Mouse (Mus musculus) midbrain, embryonic 12.5 days (tissue): ENCODE results near the gene Vps52. TPM values are rescaled to one million over a fixed set of nuclear protein-coding genes. Genes with fewer than 3 reads are reported as not detected.
A peak's percentile ranks its signal among the peaks of the same experiment; 100 is the strongest.

Experiments
- ATAC-seq: fragments of 200-750 bp; cut with Nextera tagmentation; 2 replicates; pipeline ENCODE4 v1.8.0; 2017; ENCODE audit warnings: low read depth, moderate TSS enrichment, moderate library complexity; ENCODE audit not compliant: low FRiP score
- H3K27ac ChIP-seq: fragments of 300-500 bp; sonication (generic); replicated peaks from 2 replicates; pipeline ENCODE4 v1.5.1; 2016; ENCODE audit warnings: mild to moderate bottlenecking
- H3K27me3 ChIP-seq: fragments of 300-500 bp; sonication (generic); 2 replicates; pipeline ENCODE4 v1.6.1; 2016; ENCODE audit warnings: mild to moderate bottlenecking
- H3K36me3 ChIP-seq: fragments of 300-500 bp; sonication (generic); 2 replicates; pipeline ENCODE4 v1.6.1; 2016
- H3K4me1 ChIP-seq: fragments of 300-500 bp; sonication (generic); 2 replicates; pipeline ENCODE4 v1.6.1; 2016
- H3K4me2 ChIP-seq: fragments of 300-500 bp; sonication (generic); replicated peaks from 2 replicates; pipeline ENCODE4 v1.6.1; 2016; ENCODE audit warnings: mild to moderate bottlenecking, moderate library complexity
- H3K4me3 ChIP-seq: fragments of 300-500 bp; sonication (generic); 2 replicates; pipeline ENCODE4 v1.5.1; 2016; ENCODE audit warnings: mild to moderate bottlenecking
- H3K9ac ChIP-seq: fragments of 300-500 bp; sonication (generic); replicated peaks from 2 replicates; pipeline ENCODE4 v1.6.1; 2016; ENCODE audit warnings: mild to moderate bottlenecking, moderate library complexity
- H3K9me3 ChIP-seq: fragments of 300-500 bp; sonication (generic); 2 replicates; pipeline ENCODE4 v1.6.1; 2016; ENCODE audit warnings: mild to moderate bottlenecking
- WGBS: fragments of 180-500 bp; shearing (Covaris S2); methylation state at CpG from one replicate; pipeline ENCODE4 v1.1.7; 2016; 5-methylcytosine and 5-hydroxymethylcytosine counted together
- polyA plus RNA-seq: library from polyadenylated mRNA; unstranded; fragments of >200 nt; fragmentation: Nextera tagmentation; extraction: Ambion mirVana; gene quantifications from 2 replicates; pipeline ENCODE4 v1.2.1, GENCODE M21; 2016

The Vps52 gene
- 67.0 and 70.9 TPM in 2 replicates for polyA plus RNA-seq

DNA sequence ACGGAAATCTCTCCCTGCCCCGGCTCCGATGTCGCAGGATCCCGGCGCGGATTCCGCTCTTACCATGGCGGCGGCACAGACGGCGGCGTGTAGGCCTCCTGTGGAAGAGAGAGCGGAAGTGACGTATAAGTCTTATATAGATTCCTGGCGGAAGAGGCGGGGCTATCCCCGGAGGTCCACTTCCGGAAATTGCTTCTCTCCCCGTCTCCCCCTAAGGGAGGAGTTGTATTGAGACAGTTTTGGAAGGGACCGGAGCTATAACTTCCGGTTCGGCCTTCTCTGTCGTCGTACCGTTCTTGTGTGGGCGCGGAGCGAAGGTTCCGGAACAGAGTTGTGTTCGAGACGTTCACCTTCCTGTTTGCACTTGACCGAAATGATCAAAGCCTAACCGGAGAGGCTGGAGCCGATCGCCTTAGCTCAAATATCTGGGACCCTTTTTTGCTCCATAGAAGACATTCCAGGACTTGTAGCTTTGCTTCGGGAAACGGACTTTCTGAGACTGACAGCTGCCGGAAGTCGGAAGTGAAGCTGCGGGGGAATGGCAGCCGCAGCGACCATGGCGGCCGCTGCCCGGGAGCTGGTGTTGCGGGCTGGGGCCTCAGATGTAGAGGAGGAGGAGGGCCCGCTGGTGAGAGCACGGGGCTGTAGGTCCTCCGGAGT, at the start of gene Vps52, which contains the start of gene Rps18:
Vps52 (plus strand) TSS at position 258 of the 660 bp plus-strand sequence.
Rps18 (minus strand) TSS at position 447 of the 660 bp plus-strand sequence.
- peak within 1 kb of the TSS; percentile 90 for H3K27ac ChIP-seq
- ATAC-seq = peak; percentile 81
- H3K27me3 ChIP-seq = no peaks in the 10 kb centered on the region
- H3K9me3 ChIP-seq = no peaks in the 10 kb centered on the region
- under 1% methylated on average over 50 of the region's 50 CpGs for WGBS
- peaks cover 50% of the 10 kb centered on the region for H3K36me3 ChIP-seq
- peaks cover 50% of the 10 kb centered on the region for H3K4me1 ChIP-seq
- peak within 1 kb of the TSS; percentile 96 for H3K4me2 ChIP-seq
- peak within 1 kb of the TSS; percentile 91 for H3K4me3 ChIP-seq
- peak within 1 kb of the TSS; percentile 99 for H3K9ac ChIP-seq

DNA sequence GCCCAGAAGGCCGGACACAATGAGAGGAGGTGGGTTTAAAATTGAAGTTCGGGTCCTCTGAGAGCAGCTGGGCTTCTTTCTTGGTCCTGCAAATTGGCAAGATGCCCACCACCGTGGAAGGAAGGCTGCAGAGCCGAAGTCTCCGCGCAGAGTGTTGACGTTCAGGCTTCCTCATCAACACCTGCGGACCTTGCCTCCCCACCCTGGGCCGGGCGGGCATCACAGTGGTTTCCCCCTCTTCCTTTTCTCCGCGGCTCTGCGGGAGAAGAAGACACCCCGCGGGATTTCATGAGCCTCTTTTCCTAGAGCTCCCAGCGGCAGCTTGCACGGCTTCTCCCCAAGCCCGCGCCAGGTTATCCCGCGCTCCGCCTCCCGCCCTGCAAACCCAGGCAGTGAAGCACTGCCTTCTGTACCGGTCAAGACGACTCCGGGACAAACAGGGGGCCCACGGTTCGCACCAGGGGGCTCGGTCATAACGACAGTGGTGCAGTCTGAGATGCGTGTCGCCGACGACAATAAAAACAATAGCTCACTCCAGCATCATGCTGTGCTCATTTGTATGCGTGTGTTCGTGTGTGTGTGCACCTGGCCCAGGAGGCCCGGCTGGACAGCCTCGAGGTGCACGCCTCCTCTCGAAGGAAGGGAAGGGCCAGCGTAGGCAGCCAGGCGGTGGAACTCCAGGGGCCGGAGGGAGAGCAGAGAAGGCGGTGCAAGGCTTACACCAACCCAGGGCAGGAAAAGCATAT, 47.1 kb upstream of the Vps52 start:
- ATAC-seq = no peak; the same call in 1 of the 2 replicates
- no peaks in the 10 kb centered on the region for H3K27me3 ChIP-seq
- H3K4me3 ChIP-seq = peak overlapping the region; percentile 81
- peaks cover 24% of the 10 kb centered on the region for H3K36me3 ChIP-seq
- H3K4me2 ChIP-seq = peak overlapping the region; percentile 97
- H3K4me1 ChIP-seq = peaks cover 27% of the 10 kb centered on the region
- peak overlapping the region; percentile 86 for H3K27ac ChIP-seq
- H3K9me3 ChIP-seq = no peaks in the 10 kb centered on the region
- peak overlapping the region; percentile 72 for H3K9ac ChIP-seq
- under 1% methylated on average over 44 of the region's 44 CpGs for WGBS

DNA sequence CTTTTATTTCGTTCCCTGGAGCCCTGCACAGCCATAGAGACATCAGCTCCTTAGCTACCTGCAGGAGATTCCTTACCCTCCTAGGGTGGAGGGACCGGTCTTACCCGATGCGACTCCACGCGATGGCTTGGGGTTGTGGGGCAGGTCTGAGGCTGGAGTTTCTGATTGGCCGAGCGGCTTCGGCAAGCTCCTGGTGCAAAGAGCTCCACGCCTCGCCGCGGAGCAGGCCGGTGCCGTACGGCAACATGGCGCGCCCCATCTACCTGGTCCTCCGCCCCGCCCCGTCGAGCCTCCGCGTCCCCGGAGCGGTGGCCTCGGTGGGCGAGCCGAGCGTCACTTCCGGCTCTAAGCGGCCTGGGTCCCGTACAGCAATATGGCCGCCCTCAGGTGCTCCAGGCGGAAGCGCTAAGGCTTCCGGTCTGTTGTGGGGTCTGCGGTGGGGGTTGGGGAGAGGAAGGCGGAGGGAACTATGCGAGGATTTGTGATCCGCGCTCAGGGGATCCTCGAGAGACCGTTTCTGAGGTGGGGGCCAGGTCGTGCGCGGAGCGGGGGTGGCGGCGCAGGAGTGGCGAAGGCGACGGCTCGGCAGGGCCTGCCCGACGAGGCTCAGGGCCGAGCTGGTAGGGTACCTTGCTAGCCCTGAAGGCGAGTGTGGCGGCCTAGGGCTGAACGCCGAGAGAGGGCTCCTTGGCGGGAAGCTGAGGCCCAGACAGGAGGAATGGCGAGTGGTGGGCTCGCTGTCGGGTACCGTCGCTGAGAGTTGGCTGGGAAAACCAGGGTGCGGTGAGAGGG, 46.3 kb upstream of the Vps52 start, which contains the start of gene Daxx:
Daxx (plus strand) TSS at position 338 of the 792 bp plus-strand sequence.
- Histone ChIP-seq H3K36me3 (peaks cover 31% of the 10 kb centered on the region), H3K27me3 (no peaks in the 10 kb centered on the region), H3K9me3 (no peaks in the 10 kb centered on the region), H3K4me3 (peak within 1 kb of the TSS; percentile 81), H3K27ac (peak within 1 kb of the TSS; percentile 86), H3K4me1 (peaks cover 27% of the 10 kb centered on the region), H3K4me2 (peak within 1 kb of the TSS; percentile 97), H3K9ac (peak within 1 kb of the TSS; percentile 88)
- ATAC-seq = peak; percentile 96
- under 1% methylated on average over 68 of the region's 68 CpGs for WGBS

DNA sequence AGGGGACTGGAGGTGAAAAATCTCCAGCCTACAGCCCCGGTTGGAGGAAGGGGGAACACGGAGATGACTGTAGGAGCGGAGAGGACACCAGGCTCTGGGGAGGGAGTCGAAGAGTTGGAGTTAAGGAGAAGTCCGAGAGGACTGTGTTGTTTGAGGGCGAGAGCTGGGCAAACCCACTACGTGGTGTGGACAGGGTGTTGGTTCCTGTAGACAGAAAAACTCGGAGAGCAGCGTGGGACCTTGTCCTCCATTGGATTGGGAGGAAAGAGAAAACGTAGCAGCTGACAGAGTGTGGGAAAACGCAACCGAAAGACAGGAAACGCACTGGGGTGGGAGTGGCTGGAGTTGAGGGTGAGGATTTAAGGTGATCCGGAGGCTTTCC, 45.8 kb upstream of the Vps52 start:
- H3K4me1 ChIP-seq = peaks cover 31% of the 10 kb centered on the region
- 0% methylated on average over 14 of the region's 14 CpGs for WGBS
- H3K36me3 ChIP-seq = peaks cover 37% of the 10 kb centered on the region
- H3K9me3 ChIP-seq = no peaks in the 10 kb centered on the region
- peak overlapping the region; percentile 81 for H3K4me3 ChIP-seq
- no peak for ATAC-seq
- H3K9ac ChIP-seq = peak overlapping the region; percentile 88
- H3K27ac ChIP-seq = peak overlapping the region; percentile 76
- H3K4me2 ChIP-seq = peak overlapping the region; percentile 95
- H3K27me3 ChIP-seq = no peaks in the 10 kb centered on the region

DNA sequence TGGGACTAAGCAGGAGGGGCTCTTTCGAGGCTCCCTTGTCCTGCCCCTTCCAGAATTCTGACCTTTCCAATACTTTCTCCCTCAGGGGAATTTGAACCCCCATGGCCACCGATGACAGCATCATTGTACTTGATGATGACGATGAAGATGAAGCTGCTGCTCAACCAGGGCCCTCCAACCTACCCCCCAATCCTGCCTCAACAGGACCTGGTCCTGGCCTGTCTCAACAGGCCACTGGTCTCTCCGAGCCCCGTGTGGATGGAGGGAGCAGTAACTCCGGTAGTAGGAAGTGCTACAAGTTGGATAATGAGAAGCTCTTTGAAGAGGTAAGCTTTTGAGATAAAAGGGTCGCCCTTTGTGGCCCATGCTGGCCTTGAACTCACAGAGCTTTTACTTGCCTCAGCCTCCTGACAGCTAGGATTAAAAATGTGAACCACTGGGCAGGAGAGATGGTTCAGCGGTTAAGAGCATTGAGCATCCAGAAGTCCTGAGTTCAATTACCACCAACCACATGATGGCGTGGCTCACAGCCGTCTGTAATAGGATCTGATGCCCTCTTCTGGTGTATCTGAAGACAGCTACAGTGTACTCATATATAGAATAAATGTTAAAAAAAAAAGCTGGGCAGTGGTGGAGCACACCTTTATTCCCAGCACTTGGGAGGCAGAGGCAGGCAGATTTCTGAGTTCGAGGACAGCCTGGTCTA, 45.1 kb upstream of the Vps52 start:
- no peak for ATAC-seq
- Histone ChIP-seq H3K27ac (no peak overlapping the region), H3K4me1 (peaks cover 37% of the 10 kb centered on the region), H3K27me3 (no peaks in the 10 kb centered on the region), H3K4me3 (peak overlapping the region; percentile 81), H3K36me3 (peaks cover 38% of the 10 kb centered on the region), H3K4me2 (peak overlapping the region; percentile 95), H3K9ac (peak overlapping the region; percentile 88), H3K9me3 (no peaks in the 10 kb centered on the region)
- WGBS = 60% methylated on average over 11 of the region's 11 CpGs

DNA sequence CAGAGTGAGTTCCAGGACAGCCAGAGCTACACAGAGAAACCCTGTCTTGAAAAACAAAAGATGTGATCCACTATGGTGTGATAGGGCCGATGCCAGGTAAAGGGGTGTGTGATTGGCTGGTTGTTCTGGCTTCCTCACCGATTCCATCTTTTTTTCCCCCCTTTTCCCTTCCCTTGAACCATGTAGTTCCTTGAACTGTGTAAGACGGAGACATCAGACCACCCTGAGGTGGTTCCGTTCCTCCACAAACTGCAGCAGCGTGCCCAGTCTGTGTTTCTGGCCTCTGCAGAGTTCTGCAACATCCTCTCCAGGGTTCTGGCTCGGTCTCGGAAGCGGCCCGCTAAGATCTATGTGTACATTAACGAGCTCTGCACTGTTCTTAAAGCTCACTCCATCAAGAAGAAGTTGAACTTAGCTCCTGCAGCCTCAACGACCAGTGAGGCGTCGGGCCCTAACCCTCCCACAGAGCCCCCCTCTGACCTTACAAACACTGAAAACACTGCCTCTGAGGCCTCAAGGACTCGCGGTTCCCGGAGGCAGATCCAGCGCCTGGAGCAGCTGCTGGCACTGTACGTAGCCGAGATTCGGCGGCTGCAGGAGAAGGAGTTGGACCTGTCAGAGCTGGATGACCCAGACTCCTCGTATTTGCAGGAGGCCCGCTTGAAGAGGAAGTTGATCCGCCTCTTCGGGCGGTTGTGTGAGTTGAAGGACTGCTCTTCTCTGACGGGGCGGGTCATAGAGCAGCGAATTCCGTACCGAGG, 44.4 kb upstream of the Vps52 start:
- WGBS = 91% methylated on average over 31 of the region's 31 CpGs
- Histone ChIP-seq H3K9ac (no peak overlapping the region), H3K36me3 (peaks cover 38% of the 10 kb centered on the region), H3K27ac (no peak overlapping the region), H3K27me3 (no peaks in the 10 kb centered on the region), H3K4me3 (no peak overlapping the region), H3K9me3 (no peaks in the 10 kb centered on the region), H3K4me2 (no peak overlapping the region), H3K4me1 (peaks cover 38% of the 10 kb centered on the region)
- no peak for ATAC-seq

DNA sequence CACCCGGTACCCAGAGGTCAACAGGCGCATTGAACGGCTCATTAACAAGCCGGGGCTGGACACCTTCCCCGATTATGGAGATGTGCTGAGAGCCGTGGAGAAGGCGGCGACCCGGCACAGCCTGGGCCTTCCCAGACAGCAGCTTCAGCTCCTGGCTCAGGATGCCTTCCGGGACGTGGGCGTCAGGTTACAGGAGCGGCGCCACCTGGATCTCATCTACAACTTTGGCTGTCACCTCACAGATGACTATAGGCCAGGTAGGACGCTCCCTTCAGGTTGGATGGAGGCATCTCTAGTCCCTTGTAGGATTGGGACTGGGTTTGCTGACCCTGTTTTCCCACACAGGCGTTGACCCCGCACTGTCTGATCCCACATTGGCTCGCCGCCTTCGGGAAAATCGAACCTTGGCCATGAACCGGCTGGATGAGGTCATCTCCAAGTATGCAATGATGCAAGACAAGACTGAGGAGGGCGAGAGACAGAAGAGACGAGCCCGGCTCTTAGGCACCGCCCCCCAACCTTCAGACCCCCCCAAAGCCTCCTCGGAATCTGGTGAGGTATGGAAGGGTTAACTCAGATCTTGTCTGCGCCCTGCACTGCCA, 43.7 kb upstream of the Vps52 start:
- H3K4me3 ChIP-seq = no peak overlapping the region
- no peak overlapping the region for H3K9ac ChIP-seq
- H3K9me3 ChIP-seq = no peaks in the 10 kb centered on the region
- H3K27me3 ChIP-seq = no peaks in the 10 kb centered on the region
- ATAC-seq = no peak
- no peak overlapping the region for H3K4me2 ChIP-seq
- H3K36me3 ChIP-seq = peaks cover 38% of the 10 kb centered on the region
- 91% methylated on average over 28 of the region's 28 CpGs for WGBS
- peaks cover 42% of the 10 kb centered on the region for H3K4me1 ChIP-seq
- H3K27ac ChIP-seq = no peak overlapping the region

DNA sequence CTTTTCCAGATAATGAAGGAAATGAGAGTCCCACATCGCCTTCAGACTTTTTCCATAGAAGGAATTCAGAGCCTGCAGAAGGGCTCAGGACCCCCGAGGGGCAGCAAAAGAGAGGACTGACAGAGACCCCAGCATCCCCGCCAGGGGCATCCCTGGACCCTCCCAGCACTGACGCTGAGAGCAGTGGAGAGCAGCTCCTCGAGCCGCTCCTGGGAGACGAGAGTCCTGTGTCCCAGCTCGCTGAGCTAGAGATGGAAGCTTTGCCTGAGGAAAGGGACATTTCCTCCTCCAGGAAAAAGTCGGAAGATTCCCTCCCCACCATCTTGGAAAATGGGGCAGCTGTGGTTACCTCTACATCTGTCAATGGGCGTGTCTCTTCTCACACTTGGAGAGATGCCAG, 42.3 kb upstream of the Vps52 start:
- Histone ChIP-seq H3K4me2 (no peak overlapping the region), H3K4me1 (peaks cover 45% of the 10 kb centered on the region)

DNA sequence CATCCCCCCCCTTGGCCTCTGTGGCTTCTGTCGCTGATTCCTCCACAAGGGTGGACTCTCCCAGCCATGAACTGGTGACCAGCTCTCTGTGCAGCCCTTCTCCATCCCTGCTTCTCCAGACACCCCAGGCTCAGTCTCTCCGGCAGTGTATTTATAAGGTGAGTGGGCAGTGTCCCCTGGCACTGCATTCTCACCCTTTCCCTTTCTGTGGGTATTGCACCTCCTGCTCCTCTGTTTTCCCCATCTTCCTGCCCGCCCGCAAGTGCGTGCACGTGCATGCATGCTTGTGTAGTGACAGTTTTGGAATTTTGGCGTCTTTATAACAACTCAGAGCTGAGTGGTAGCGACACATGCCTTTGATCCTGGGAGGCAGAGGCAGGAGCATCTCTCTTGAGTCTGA, 41.7 kb upstream of the Vps52 start:
- H3K4me2 ChIP-seq = no peak overlapping the region
- 94% methylated on average over 8 of the region's 8 CpGs for WGBS
- no peak overlapping the region for H3K27ac ChIP-seq
- peaks cover 54% of the 10 kb centered on the region for H3K36me3 ChIP-seq
- no peak overlapping the region for H3K9ac ChIP-seq
- peaks cover 14% of the 10 kb centered on the region for H3K27me3 ChIP-seq
- H3K4me1 ChIP-seq = peaks cover 43% of the 10 kb centered on the region
- H3K4me3 ChIP-seq = 0 out of 2 replicates have a peak overlapping the region, but pooled peaks have one; percentile 2
- H3K9me3 ChIP-seq = no peaks in the 10 kb centered on the region
- no peak for ATAC-seq

More for the DNA sequence above, 42.3 kb upstream of the Vps52 start:
- no peak overlapping the region for H3K27ac ChIP-seq
- H3K9me3 ChIP-seq = no peaks in the 10 kb centered on the region
- H3K27me3 ChIP-seq = peaks cover 10% of the 10 kb centered on the region
- WGBS = 91% methylated on average over 10 of the region's 10 CpGs
- peaks cover 50% of the 10 kb centered on the region for H3K36me3 ChIP-seq
- no peak for ATAC-seq
- no peak overlapping the region for H3K4me3 ChIP-seq
- H3K9ac ChIP-seq = no peak overlapping the region

DNA sequence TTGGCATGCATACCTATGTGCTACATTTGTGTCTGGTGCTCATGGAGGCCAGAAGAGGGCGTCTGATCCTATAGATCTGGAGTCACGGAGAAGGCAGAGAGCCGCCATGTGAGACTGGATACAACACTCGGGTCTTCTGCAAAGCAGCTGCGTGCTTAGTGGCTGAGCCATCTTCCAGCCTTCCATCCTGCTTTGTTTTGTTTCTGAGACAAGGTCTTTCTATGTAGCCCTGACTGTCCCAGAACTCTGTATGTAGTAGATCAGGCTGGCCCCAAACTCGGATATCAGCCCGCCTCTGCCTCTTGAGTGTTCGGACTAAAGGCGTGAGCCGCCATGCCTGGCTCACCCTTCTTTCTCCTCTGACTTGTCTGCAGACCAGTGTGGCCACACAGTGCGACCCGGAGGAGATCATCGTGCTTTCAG, 40.6 kb upstream of the Vps52 start:
- Histone ChIP-seq H3K9ac (0 out of 2 replicates have a peak overlapping the region, but pooled peaks have one; percentile 28), H3K9me3 (no peaks in the 10 kb centered on the region), H3K4me2 (peak overlapping the region; percentile 53), H3K4me1 (peaks cover 51% of the 10 kb centered on the region), H3K27me3 (peaks cover 14% of the 10 kb centered on the region), H3K27ac (peak overlapping the region; percentile 88), H3K36me3 (peaks cover 54% of the 10 kb centered on the region), H3K4me3 (peak overlapping the region; percentile 68; the same call in 1 of the 2 replicates)
- no peak for ATAC-seq
- 67% methylated on average over 13 of the region's 13 CpGs for WGBS
